Mouse (Mus musculus) spleen, postnatal 36 days (tissue): Measurements from ENCODE around the gene Pcmt1.

ENCODE experiments used
- DNase-seq, 2 experiments: peaks; one replicate each; pipeline ENCODE4 v3.0.0; 2022; ENCODE audit warnings: low spot score in 2 of 2, mixed read lengths in 1 of 2

The Pcmt1 gene

DNA sequence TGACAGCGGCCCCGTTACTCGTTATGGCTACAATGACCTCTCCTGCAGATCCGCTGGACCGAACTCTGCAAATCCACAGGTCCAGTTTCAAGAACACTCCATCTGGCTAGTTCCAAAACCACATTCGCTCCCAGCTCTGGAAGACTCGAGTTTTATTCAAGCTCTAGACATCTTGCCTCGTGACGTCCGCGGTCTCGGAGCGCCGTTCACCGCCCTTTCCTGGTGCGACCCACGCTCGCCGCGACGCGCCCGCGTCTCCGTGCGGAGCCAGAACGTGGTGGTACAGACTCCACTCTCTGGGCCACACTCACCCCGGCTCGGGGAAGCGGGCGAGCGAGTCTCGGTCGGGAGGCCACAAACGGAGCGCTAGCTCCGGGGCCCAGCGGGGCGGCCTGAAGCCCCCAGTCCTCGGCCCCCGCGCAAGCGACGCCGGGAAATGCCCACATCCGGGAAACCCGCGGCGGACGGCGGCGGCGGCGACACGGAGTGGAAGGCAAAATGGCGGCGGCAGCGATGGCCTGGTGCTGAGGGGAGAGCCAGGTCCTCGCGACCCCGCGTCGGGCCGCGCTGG lies at the start of gene Pcmt1, which contains the start of gene Lats1:
Gene Pcmt1 (minus strand): TSS at position 406 of the 571 bp plus-strand sequence.
Gene Lats1 (plus strand): TSS at position 484 of the 571 bp plus-strand sequence.
- peak; percentile 82 to 84 for DNase-seq

DNA sequence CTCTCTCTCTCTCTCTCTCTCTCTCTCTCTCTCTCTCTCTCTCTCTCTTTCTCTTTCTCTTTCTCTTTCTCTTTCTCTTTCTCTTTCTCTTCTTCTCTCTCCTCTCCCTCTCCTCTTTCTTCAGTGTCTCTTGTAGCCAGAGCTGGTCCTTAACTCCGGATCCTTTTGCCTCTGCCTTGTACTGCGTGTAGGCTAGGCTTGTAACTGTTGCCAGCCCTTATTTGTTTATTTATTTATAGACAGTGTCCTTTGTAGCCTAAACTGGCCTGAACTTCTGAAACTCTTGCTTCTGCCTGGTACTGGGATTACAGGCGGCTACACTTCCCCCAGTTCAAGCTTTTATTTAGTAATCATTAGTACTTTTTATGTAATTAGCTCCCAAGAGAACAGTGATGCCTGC lies 46.1 kb upstream of the Pcmt1 start:
- no peak for DNase-seq

DNA sequence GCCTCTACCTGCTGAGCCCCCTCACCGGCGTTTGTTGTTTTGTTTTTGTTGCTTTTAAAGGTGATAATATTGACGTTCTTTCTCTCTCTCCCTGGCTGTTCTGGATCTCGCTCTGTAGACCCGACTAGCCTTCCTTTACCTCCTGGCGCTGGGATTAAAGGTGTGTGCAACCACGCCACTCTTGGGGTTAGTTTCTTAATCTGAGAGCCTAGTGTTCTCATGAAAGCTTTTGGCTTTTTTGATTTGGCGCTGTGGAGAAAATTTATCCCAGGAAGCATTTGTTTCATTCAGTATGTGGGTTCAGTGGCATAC lies 45.5 kb upstream of the Pcmt1 start:
- DNase-seq = no peak

DNA sequence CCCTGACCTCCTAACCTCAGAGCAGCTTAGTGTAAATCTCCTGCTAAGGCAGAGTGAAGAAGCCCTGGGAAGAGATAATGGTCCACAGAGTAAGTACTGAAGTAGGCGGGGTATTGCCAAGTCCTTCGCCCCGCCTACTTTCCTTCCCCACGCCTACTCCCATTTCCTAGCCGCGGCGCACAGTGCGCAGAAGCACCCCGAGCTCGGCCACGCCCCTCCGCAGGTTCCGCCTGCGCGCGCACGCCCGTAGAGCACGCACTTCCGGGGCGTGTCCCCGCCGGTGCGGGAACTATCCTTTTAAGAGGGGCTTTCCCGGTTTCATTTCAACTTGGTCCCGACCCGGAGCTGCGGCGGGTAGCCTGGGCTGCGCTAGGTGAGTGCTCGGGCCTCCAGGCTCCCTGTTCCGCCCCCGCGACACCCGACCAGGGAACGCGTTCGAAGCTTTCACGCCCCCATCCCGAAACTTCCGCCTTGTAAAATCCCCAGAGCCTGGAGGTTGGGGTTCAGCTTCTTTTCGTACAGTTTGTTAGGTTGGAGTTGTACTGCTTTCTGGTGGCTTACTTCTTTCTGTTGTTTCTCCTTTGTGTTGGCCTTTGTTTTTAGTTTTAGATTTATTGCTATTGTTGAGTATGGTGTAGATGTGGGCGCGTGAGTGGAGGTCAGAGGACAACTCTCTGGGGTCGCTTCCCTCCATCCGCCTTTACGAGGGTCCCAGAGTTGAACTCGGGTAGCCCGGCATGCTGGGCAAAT lies 45.0 kb upstream of the Pcmt1 start, which contains the start of gene Katna1:
Gene Katna1 (plus strand): TSS at position 250 of the 750 bp plus-strand sequence.
- DNase-seq = peak; percentile 93 to 95

DNA sequence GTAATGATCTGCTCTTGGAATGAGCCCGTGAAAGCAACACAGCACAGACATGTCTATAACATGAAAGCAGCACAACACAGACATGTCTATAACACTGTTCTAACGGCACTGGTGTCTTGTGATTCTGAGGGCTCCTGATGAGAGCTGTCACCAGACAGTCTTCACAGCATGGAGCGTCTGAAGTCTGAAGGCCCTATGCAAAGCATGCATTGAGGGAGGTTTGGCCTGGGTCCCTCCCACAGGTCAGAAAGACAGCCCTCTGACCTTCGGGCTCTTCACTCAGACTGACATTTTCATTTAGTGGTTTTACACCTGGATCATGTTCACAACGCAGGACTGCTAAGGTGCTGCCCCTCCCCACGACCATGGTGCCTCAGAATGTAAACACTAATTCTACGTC lies 34.1 kb upstream of the Pcmt1 start:
- no peak for DNase-seq

DNA sequence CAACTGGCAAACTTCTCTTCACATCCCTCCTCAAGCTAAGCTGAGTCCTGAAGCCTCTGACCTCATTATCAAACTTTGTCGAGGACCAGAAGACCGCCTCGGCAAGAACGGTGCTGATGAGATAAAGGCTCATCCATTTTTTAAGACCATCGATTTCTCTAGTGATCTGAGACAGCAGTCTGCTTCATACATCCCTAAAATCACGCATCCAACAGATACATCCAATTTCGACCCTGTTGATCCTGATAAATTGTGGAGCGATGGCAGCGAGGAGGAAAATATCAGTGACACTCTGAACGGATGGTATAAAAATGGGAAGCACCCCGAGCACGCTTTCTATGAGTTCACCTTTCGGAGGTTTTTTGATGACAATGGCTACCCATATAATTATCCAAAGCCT lies 31.6 kb upstream of the Pcmt1 start:
- DNase-seq = no peak

DNA sequence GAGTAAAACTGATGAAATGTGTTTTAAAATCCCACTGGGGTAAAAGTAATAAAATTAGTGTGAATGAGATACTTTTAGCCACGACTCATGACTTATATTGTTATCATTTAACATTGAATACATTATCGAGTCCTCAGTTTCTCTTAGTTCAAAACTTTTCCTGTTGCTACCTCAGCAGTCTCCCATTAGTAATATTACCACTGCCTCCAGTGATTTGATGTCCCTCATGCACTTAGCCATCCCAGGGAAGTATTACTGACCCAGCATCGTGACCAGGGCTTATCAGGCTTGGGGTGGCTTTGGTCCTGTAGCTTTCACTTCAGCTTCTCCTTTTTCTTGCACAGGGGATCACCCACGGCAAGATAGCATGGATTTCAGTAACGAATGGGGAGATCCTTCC lies 29.2 kb upstream of the Pcmt1 start:
- DNase-seq = no peak

DNA sequence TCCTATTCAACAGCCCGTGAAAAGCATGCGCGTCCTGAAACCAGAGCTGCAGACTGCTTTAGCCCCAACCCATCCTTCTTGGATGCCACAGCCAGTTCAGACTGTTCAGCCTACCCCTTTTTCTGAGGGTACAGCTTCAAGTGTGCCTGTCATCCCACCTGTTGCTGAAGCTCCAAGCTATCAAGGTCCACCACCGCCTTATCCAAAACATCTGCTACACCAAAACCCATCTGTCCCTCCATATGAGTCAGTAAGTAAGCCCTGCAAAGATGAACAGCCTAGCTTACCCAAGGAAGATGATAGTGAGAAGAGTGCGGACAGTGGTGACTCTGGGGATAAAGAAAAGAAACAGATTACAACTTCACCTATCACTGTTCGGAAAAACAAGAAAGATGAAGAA lies 21.6 kb upstream of the Pcmt1 start:
- no peak for DNase-seq

DNA sequence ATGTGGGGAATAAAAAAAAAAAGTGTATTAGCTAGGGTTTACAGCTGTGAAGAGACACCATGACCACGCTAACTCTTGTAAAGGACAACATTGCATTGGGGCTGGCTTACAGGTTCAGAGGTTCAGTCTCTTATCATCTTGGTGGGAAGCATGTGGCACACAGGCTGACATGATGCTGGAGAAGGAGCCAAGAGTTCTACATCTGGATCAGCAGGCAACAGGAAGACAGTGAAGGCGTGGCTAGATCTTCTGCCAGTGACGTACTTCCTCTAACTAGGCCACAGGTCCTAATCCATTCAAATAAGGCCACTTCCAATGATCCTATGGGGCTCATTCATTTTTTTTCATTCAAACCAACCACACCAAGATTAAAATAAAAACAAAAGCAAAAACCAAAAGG lies 19.2 kb upstream of the Pcmt1 start:
- no peak for DNase-seq

DNA sequence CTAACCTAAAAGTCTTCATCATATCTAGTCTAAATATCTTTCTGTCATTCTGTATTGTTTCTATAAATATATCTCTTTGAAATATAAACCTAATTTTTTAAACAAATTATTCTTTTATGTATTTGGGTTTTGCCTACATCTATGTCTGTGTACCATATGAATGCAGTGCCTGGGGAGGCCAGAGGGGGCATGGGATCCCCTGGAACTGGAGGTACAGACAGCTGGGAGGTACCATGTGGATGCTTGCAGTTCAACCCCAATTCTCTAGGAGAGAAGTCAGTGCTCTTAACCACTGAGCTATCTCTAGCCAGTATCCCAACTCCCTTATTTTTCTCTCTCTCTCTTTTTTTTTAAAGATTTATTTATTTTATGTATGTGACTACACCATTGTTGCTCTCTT lies 14.3 kb upstream of the Pcmt1 start:
- DNase-seq = no peak

DNA sequence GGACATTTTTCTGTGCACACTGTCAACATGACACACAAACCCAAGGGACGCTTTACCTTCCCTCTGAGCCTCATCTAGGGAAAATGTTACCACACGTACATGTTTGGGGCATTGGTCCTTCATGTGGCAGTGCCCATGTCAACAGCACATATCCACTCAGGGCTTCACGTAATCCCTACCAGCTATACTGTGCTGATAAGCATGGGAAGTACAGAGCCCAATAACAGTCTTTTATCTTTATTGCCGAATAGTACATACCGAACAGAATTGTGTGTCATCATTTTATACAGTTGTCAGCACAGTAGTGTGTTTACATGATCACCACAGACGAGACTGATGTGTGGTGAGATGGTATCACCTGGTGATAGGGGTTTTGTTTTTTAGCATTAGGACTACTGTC lies 6.0 kb upstream of the Pcmt1 start:
- no peak for DNase-seq

DNA sequence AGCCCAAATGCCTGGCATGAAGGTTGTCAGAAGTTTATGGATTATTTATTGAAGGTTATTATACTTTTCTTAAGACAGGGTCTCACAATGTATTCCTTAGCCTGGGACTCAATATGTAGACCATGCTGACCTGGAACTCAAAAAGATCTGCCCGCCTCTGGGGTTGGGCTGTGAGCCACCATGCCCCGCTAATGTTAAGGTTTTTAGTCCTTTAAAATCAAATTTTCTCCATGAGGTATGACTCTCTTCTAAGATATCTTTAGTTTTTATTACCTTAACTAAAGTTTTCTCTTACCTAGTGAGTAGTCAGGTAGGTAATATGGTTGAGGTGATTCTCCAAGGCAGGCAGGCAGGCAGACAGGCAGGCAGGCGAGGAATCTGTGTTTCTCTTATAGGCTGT lies 1.3 kb upstream of the Pcmt1 start:
- DNase-seq = no peak

DNA sequence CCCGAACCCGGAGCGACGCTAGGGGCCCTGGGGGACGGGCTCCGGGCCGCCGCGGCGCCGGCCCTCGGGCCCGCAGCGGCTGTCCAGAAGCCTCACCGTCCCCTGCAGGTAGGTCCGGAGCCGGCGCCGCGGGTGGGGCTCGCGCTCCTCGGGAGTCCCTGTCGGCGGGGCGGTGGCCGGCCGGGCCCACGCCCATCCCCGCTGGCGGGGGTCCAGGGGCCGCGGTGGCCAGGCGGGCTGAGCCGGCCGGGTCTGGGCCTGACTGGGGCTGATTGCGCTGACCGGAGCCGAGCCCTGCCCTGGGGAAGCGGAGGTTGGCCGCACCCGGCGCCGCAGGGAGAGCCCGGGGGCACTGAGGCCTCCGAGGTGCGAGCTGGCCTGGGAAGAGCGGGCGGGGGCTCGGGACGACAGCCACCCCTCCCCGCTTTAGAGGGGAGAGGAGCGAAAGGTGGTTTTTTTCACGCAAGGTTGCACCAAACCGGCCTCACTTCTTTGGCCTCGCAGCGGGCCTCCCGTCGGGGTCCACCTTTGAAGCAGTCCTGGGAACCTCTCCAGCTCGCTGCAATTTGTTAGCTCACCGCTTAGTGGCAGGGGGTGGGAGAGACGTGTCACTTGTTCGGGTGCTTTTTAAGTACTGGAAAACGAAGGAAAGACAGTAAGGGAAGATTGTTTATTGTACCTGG lies 548 bp upstream of the Pcmt1 start:
- peak; percentile 35 to 58 for DNase-seq

DNA sequence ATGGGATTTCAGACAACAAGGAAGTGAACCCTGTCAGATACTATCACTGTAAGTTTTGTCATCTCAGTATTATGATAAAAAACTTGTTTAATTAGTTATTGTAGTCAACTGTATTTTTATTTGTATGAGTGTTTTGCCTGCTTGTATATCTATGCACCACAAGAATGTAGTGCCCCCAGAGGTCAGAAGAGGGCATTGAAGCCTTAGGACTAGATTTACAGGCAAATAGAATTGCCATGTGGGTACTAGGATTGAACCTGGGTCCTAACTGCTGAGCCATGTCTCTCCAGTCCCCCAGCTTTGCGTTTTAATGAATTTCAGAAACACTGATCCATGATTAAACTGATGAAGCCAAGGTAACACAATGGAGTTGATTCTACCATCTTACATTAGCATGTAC lies 7.3 kb downstream of the Pcmt1 start:
- DNase-seq = peak; percentile 8 to 38

DNA sequence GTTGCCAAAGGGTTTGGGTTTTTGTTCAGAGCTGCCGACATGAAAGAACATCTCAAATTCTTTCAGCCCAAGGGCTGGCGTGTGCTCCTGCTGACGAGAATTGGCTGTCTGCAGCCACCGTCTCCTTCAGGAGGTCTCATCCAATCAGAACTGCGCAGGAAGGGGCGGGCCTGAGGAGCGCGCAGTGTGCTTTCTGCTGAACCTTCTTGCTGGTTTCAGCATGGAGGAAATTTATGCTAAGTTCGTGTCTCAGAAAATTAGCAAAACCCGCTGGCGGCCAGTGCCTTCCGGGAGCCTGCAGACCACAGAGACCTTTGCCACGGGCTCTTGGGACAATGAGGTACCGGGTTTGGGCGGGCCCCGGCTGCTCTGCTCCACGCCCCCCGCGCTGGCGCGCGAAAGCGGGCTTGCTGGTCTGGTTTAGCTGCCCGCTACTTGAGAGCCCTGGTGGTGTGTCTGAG lies 13.6 kb downstream of the Pcmt1 start, which contains the start of gene Nup43:
Gene Nup43 (plus strand): TSS at position 162 of the 461 bp plus-strand sequence.
- DNase-seq = peak; percentile 88 to 91

DNA sequence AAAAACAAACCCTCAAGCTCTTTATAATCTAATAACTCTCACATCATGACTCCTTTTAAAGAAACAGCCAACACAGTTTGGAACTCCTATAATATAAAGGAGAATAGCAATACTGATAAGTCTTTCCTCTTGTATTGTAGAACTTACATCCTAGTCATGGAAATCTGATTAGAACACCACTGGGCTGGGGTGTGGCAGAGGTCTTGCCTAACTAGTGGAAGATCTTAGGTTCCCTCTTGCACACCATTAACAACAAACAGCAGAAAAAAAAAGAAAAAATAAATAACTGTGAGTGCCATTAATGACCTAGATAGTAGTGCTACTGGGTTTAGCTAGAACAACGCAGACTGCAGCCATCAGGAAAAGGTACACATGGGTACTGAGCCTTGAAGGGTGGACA lies 16.0 kb downstream of the Pcmt1 start:
- DNase-seq = no peak

DNA sequence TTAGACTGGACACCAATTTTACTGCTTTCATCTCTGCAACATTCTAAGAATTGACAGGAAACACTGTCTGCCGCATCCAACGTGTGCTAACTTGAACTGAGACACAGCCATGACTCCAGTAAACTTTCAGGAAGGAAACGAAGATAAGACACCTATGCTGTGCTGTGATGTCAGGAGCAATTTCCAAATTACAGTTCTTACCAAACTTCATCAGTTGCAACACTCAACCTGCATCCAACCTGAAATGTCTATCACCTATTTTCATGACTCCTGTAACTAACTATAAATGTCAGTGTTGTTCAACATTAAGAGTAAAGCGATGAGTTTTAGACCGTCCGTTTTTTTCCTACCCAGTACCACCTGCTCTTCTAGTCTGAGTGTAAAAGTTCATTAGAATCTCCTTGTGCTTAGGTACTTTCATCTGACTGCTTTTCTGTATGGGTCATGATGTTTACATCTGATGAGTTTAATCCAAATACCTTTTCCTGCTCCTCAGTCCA lies 16.9 kb downstream of the Pcmt1 start:
- DNase-seq = peak in 1 of 2 experiments; percentile 5

DNA sequence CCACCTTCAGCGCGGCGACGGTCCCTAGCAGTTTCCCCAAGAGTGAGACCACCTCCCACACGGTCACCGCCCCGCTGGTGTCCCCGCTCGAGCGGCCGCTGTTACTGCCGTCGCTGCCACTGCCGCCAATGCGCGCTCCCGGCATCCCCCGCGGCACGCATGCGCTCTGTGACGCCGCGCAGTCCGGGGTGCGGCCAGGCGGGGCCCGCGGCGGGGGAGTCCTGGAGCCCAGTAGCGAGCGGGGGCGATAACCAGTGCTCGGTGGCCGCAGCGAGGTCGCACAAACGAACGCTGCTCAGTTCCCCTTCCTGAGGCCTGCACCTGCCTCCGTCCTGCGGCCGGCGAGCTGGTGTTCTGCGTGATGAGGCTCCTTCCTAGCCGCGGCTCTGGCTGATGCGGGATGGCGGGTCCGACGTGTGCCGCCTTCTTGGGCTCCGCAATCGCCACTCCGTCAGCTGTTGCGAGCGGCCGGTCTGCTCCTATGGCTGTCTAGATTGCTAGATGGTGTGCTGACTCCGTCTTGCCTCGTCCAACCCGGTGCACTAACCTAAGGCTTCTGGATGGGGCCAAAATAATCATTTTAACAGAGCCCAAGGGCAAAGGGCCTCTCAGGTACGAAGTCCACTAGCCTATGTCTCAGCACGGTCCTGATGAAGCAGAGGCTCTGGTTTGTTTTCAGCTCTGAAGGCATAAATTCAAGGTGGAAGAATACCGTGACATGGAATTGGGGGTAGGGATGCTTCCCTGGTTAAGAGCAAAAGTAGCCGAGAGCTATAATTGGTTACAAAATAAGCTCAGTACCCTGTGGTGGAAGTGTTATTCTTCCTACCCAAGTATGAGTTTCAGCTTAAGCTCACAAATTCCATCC lies 17.5 kb downstream of the Pcmt1 start:
- peak; percentile 93 for DNase-seq

DNA sequence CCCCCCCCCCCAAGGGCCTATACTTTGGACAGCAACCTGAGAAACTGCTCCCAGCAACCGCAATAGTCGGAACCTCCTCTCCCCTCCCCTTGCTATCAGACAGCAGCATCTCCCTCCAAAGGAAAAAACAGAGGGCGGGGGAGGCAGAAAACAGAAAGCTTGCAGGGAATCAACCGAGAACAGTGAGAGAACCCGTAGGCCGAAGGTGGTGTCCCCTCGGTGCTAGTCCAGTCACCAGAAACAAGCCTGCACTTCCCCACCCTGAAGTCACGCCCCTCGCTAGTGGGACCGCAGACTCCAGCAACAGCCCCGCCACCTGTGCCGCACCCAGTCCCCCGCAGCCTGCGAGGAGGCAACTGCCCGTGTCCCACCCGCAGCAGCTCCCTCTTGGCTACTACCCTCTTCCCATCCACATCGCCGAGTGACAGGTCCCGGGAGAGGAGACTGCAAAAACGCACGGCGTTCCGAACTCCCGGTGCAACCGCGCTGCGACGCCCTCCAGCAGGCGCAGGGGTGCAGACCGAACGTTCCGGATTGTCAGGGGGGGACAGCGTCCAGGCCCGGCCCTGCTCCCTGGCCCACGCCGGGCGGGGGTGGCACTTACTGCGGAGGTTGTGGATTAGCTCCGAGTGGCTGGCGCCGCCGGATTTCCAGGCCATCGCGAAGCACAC lies 18.3 kb downstream of the Pcmt1 start:
- DNase-seq = peak; percentile 77 to 78

DNA sequence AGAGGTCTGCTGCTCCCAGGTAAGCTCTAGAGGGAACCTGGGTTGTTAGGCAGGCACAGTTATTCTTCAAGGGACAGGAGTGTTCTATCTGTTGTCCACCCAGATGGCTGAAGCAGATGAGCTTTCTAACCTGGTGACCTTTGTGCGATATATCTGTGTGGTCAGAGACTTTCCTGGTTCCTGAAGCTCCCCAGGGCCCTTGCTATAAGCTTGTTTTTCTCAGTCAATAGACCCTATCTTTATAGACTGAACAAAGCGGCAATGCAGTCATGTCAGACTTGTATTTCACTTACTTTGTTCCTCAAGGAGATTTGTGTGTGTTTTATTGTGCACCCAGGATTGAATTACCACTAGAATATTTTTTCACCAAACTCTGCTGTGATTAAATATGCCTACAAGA lies 29.9 kb downstream of the Pcmt1 start:
- no peak for DNase-seq

DNA sequence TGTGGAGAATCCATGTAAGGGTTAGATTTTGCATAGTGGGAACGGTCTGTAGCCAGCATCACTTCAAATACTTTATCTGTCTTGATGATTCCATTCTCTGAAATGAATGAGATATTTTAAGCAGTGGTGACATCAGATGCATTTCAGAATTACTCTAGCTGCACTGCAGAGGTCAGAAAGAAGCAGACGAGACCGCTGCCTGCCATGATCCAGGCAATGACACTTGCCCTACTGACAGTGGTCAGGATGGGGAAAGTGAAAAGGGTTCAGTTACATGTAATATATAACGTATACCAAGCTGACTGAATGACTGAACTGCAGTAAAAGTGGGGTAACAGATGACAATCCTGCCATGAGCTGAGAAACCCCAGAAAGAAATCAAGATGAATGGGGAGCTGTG lies 31.9 kb downstream of the Pcmt1 start:
- DNase-seq = no peak
